Mouse (Mus musculus): ENCODE measurements around the gene Arid5b. TPM values are rescaled to one million over a fixed set of nuclear protein-coding genes. Genes with fewer than 3 reads are reported as not detected.

Gene Arid5b
- total RNA-seq, 1 experiment from 2014 or later, result 12.5 TPM

- no peak for ATAC-seq (replicated peaks in 1 of 2; ENCODE audit: insufficient read depth in 1 of 2, low FRiP score in 2 of 2, low TSS enrichment in 1 of 2, low read depth in 1 of 2, poor library complexity in 2 of 2, severe bottlenecking in 2 of 2)
These were observed 205.9 kb downstream of the Arid5b start for GRCm38 (mm10) chr10:68072626-68073025.

- ATAC-seq (replicated peaks in 1 of 2; ENCODE audit: insufficient read depth in 1 of 2, low FRiP score in 2 of 2, low TSS enrichment in 1 of 2, low read depth in 1 of 2, poor library complexity in 2 of 2, severe bottlenecking in 2 of 2), result no peak
These were observed 207.5 kb downstream of the Arid5b start for GRCm38 (mm10) chr10:68071041-68071440.

- no peak for ATAC-seq (replicated peaks in 1 of 2; ENCODE audit: insufficient read depth in 1 of 2, low FRiP score in 2 of 2, low TSS enrichment in 1 of 2, low read depth in 1 of 2, poor library complexity in 2 of 2, severe bottlenecking in 2 of 2)
These were observed 210.1 kb downstream of the Arid5b start for GRCm38 (mm10) chr10:68068426-68068825.

GRCm38 (mm10) chr10:68067961-68068360 lies 210.6 kb downstream of the Arid5b start:
- no peak for ATAC-seq (replicated peaks in 1 of 2; ENCODE audit: insufficient read depth in 1 of 2, low FRiP score in 2 of 2, low TSS enrichment in 1 of 2, low read depth in 1 of 2, poor library complexity in 2 of 2, severe bottlenecking in 2 of 2)

- ATAC-seq (replicated peaks in 1 of 2; ENCODE audit: insufficient read depth in 1 of 2, low FRiP score in 2 of 2, low TSS enrichment in 1 of 2, low read depth in 1 of 2, poor library complexity in 2 of 2, severe bottlenecking in 2 of 2), result no peak
These were observed 212.4 kb downstream of the Arid5b start for GRCm38 (mm10) chr10:68066173-68066572.

- ATAC-seq (replicated peaks in 1 of 2; ENCODE audit: insufficient read depth in 1 of 2, low FRiP score in 2 of 2, low TSS enrichment in 1 of 2, low read depth in 1 of 2, poor library complexity in 2 of 2, severe bottlenecking in 2 of 2), result no peak
These were observed 214.0 kb downstream of the Arid5b start for GRCm38 (mm10) chr10:68064571-68064970.

GRCm38 (mm10) chr10:68063806-68064545 lies 214.6 kb downstream of the Arid5b start:
- no peak for ATAC-seq (replicated peaks in 1 of 2; ENCODE audit: insufficient read depth in 1 of 2, low FRiP score in 2 of 2, low TSS enrichment in 1 of 2, low read depth in 1 of 2, poor library complexity in 2 of 2, severe bottlenecking in 2 of 2)

- ATAC-seq (replicated peaks in 1 of 2; ENCODE audit: insufficient read depth in 1 of 2, low FRiP score in 2 of 2, low TSS enrichment in 1 of 2, low read depth in 1 of 2, poor library complexity in 2 of 2, severe bottlenecking in 2 of 2), result no peak
These were observed 217.3 kb downstream of the Arid5b start for GRCm38 (mm10) chr10:68061249-68061615.

- ATAC-seq (replicated peaks in 1 of 2; ENCODE audit: insufficient read depth in 1 of 2, low FRiP score in 2 of 2, low TSS enrichment in 1 of 2, low read depth in 1 of 2, poor library complexity in 2 of 2, severe bottlenecking in 2 of 2), result no peak
These were observed 217.8 kb downstream of the Arid5b start for GRCm38 (mm10) chr10:68060590-68061248.

GRCm38 (mm10) chr10:68058378-68058777 lies 220.2 kb downstream of the Arid5b start:
- no peak for ATAC-seq (replicated peaks in 1 of 2; ENCODE audit: insufficient read depth in 1 of 2, low FRiP score in 2 of 2, low TSS enrichment in 1 of 2, low read depth in 1 of 2, poor library complexity in 2 of 2, severe bottlenecking in 2 of 2)

GRCm38 (mm10) chr10:68057841-68058240 lies 220.7 kb downstream of the Arid5b start:
- ATAC-seq (replicated peaks in 1 of 2; ENCODE audit: insufficient read depth in 1 of 2, low FRiP score in 2 of 2, low TSS enrichment in 1 of 2, low read depth in 1 of 2, poor library complexity in 2 of 2, severe bottlenecking in 2 of 2), result peak in 1 of 2 experiments; percentile 60; a peak in 1 of 4 replicates

- ATAC-seq (replicated peaks in 1 of 2; ENCODE audit: insufficient read depth in 1 of 2, low FRiP score in 2 of 2, low TSS enrichment in 1 of 2, low read depth in 1 of 2, poor library complexity in 2 of 2, severe bottlenecking in 2 of 2), result no peak
These were observed 223.8 kb downstream of the Arid5b start for GRCm38 (mm10) chr10:68054706-68055105.

- no peak for ATAC-seq (replicated peaks in 1 of 2; ENCODE audit: insufficient read depth in 1 of 2, low FRiP score in 2 of 2, low TSS enrichment in 1 of 2, low read depth in 1 of 2, poor library complexity in 2 of 2, severe bottlenecking in 2 of 2)
These were observed 224.4 kb downstream of the Arid5b start for GRCm38 (mm10) chr10:68054131-68054530.

GRCm38 (mm10) chr10:68052307-68052706 lies 226.2 kb downstream of the Arid5b start:
- no peak for ATAC-seq (replicated peaks in 1 of 2; ENCODE audit: insufficient read depth in 1 of 2, low FRiP score in 2 of 2, low TSS enrichment in 1 of 2, low read depth in 1 of 2, poor library complexity in 2 of 2, severe bottlenecking in 2 of 2)

- ATAC-seq (replicated peaks in 1 of 2; ENCODE audit: insufficient read depth in 1 of 2, low FRiP score in 2 of 2, low TSS enrichment in 1 of 2, low read depth in 1 of 2, poor library complexity in 2 of 2, severe bottlenecking in 2 of 2), result no peak
These were observed 227.1 kb downstream of the Arid5b start for GRCm38 (mm10) chr10:68051316-68051933.

GRCm38 (mm10) chr10:68050882-68051281 lies 227.7 kb downstream of the Arid5b start:
- ATAC-seq (replicated peaks in 1 of 2; ENCODE audit: insufficient read depth in 1 of 2, low FRiP score in 2 of 2, low TSS enrichment in 1 of 2, low read depth in 1 of 2, poor library complexity in 2 of 2, severe bottlenecking in 2 of 2), result no peak

GRCm38 (mm10) chr10:68048641-68049305 lies 229.8 kb downstream of the Arid5b start:
- ATAC-seq (replicated peaks in 1 of 2; ENCODE audit: insufficient read depth in 1 of 2, low FRiP score in 2 of 2, low TSS enrichment in 1 of 2, low read depth in 1 of 2, poor library complexity in 2 of 2, severe bottlenecking in 2 of 2), result peak; percentile 17 to 21; a peak in 2 of 4 replicates

GRCm38 (mm10) chr10:68044864-68045263 lies 233.7 kb downstream of the Arid5b start:
- no peak for ATAC-seq (replicated peaks in 1 of 2; ENCODE audit: insufficient read depth in 1 of 2, low FRiP score in 2 of 2, low TSS enrichment in 1 of 2, low read depth in 1 of 2, poor library complexity in 2 of 2, severe bottlenecking in 2 of 2)
